Mouse (Mus musculus) kidney, postnatal 36 days (tissue): ENCODE data around the gene Arsg.

Source experiments
- DNase-seq, 2 experiments: peaks; one replicate each; pipeline ENCODE4 v3.0.0; 2021 to 2022; ENCODE audit warnings: mixed read lengths in 2 of 2

Arsg gene

DNA sequence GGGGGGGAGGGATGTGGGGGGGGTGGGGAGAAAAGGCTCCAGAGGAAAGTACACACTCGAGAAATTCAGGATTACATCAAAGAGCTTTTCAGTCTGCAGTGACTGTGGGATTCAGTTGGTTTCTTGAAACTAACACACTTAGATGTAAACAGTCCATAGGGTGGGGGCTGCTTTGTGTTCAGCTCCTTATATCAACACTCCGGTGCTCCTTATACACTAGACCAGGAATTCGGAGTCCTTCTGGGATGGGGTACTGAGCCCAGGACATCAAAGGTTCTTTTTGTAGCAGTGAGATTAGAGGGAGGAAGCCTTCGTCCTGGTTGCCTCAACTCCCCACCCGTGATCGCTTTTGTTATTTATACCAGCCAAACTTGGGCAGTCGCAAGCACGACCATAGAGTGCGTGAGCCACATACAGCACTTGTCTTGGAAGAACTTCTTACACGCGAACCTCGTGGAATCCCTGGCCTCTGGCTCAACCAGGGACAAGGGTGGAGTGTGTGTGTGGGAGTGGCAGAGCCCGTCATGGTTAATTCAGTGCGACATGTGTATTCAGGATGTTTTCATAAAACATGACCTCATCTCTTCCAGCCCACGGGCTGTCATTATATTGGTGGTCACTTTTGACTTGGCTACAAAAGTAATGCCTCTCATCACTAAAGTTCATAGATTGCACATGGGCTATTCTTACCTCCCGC is 73.3 kb downstream of the Arsg start:
- peak in 1 of 2 experiments; percentile 6 for DNase-seq

DNA sequence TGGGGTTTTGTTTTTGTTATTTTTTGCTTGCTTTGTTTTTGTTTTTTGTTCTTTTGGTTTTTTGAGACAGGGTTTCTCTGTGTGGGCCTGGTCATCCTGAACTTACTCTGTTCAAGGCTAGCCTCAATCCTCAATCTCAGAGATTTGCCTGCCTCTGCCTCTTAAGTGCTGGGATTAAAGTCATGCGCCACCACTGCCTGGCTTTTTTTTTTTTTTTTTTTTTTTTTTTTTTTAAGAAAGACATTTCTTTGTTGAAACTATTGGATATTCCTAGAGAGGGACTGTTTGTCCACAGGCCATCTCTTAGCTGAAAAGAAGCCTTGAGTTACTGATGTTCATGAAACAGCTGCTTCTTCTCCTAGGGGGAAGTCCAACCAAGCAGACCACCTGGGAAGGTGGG is 74.5 kb downstream of the Arsg start:
- no peak for DNase-seq

DNA sequence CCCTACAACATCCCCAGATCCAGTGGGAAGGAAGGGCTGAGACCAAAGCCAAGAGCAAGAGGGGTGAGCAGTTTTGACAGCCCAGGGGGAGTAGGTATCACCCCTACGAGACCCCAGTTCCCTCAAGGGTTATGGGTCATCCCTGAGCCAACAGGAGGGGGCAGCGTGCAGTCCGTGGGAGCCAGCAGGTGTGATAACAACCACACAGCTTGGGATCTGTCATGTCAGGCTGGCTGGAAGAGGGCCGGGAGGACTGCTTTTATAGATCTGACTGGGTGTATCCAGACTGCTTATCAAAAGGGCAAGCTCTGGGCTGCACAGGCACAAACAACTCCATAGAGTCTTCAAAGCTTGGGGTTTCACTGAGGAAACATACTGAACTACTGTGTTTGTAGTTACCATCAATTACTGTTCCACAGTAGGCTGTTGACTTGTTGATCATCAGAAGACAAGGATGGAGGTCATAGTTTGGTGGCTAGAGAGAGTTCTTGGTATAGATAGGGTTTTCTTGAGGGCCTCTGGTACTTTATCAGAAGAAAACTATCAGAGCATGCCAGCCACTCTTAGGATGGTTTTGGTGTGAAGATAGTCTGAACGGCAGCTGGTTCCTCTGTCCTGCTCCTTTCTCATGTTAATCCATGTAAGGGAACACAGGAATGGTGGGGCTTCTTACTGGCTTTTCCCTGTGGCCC is 76.6 kb downstream of the Arsg start:
- DNase-seq: no peak

GRCm38 (mm10) chr11:109553921-109554320 is 80.7 kb downstream of the Arsg start:
- no peak for DNase-seq

DNA sequence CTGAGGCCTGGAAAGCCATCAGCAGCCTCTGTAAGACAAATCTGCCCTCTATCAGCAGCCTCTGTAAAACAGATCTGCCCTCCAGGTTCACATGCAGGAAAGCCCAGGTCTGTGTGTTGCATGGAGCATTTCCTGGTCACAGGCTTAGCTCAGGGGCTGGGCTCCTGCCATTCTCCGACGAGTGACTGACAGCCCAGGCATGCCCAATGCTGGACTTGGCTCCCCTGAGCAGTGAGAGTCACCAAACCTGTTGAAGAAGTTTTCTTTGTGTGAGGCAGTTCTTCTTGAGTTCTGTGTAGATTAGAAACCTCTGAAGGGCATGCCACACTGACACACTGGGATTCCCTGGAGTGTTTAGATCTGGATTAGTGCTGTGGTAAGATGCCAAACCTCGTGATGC is 81.3 kb downstream of the Arsg start:
- DNase-seq: peak; percentile 22 to 27

DNA sequence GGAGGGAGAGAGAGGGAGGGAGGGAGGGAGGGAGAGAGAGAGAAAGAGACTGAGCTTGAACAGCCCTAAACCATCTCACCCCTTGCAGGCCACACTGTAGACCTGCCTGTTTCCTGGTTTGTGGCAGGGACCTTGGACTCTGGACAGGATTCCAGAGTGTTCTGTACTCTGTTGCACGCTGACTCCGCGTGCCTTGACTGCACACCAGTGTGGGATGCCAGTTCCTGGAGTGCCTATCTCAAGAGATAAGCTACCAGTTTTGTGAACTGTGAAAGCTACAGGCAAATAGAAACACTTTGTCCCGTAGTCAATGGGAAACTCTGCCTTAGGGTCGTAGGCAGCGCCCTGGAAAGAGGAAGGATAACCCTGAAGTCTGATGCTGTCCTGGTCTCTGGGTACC is 83.0 kb downstream of the Arsg start:
- DNase-seq: peak; percentile 78 to 82

DNA sequence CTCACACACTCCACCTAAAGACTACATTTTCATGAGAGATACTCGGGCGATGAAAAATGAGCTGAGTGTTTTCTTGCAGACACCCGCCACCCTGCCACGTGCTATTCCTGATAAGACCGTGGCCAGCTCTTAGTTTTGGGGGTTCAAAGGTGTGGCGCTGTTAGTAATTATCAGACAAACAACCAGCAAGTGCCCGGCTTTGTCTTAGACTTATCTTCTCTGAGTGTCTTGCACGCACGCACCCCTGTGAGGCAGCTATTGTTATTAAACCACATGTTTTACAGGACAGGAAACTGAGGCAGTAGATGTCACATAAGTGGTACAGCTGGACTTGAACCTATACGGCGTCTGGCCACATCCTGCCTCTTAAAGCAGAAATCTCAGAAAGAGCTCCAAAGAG is 84.2 kb downstream of the Arsg start:
- no peak for DNase-seq

GRCm38 (mm10) chr11:109559241-109559640 is 86.1 kb downstream of the Arsg start:
- DNase-seq: peak; percentile 41 to 56

DNA sequence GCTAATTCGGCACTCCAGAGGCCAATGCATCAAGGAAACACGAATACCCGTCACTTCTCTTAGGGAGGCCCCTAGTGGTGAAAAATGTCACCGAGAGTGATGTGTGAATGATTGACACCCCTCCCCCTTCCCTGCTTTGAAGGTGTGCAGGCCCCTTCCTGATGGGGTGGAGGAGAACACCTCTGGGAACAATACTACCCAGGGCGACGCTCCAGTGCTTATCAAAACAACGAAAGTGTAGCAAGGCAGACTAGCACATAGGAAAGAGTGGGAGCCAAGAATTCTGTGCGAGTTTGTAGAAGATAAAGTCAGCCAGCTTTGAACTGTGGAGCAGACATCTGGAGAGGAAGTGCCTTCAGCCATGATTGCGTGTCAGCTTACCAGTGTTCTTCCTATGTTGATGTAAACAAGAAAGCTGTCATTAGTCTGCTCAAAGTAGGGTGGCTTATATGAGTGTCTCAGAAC is 87.7 kb downstream of the Arsg start:
- DNase-seq: peak; percentile 58 to 74

DNA sequence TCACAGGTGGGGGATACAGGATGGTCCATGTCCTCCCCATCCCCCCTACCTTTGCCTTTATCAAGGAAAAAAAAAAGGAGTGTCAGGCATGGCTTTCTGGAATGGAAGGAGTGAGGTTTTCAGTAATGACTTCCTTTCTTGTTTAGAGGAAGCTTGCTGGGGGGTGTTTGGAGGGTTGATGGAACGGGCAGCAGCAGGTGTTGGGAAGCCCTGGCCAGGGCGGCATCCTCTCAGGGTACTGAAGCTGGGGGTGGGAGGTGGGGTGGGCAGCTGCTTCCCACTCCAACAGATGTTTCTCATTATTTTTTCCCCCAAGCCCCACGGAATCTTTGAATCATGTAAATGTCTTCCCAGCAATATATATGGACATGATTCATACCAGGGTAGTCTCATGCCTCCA is 88.3 kb downstream of the Arsg start:
- no peak for DNase-seq

DNA sequence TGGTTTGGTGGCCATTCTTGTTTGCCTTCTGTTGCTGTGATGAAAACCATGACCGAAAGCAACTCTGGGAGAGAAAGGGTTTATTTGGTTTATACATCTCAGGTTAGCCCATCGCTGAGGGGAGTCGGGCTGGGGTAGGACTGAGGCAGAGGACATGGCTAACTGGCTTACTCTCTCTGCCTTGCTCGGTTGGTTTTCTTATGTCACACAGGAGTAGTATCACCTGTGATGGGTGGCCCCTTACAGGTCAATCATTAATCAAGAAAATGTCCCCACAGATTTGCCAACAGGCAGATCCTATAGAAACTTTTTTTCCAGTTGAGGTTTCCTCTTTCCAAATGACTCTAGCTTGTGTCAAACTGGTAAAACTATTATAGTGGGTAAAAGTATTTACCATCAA is 90.5 kb downstream of the Arsg start:
- DNase-seq: no peak

DNA sequence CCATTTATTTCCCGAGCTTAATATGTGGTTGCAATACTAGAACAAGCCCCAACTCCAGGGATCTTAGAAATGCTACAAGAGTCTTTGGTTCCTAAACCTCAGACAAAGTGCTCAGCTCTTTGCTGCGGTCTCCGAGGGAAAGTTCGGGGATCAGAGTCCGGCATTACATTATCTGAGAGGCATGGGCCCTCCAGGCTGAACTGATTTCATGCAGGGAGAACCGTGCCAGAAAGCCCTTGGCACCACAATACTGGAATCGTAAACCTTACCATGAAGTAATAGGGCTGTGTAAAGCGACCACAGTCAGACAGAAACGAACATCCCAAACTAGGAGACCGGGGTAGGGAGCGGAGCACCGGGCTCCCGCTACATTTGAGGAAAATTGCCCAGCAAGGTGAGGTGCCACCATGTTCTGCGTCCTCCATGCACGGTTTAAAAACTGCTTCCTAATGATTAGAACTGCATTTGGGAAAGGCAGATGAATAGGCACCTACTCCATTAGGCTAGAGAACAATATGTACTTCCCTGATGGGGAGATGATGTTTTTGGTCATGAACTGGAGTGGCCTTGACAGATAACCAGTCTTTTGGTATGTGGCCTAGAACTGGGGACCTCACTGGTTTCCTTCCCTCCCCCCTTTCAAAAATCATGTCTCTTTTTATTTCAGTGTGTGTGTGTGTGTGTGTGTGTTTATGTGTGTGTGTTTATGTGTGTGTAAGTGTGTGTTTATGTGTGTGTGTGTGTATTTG is 91.5 kb downstream of the Arsg start:
- no peak for DNase-seq

DNA sequence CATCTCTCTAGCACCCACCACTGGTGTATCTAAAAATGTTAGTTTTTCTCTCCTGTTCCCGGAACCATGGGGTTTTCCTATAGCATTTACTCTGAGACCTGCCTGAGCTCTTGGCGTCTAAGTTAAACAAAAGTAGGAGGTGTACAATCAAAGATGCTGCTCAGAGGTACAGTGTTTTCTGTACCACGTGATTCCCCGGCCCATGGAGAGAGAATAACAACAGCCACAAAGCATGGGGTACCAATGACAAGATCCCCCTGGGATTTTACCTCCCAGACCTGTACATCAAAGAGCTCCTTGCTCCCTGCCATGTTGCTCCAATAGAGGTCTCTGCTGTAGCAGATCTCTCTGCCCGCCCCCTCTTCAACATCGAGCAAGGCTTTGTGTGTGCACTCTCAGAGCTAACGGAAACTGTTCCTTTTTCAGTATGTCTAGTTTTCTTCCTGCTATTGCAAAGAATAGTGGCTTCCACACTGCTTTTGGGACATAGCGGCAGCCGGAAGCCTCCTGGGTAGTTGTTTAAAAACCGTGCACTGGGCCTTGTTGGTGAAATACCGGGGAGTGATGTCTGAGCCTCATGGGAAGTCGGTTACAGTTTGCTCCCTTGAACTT is 95.9 kb downstream of the Arsg start:
- DNase-seq: no peak

DNA sequence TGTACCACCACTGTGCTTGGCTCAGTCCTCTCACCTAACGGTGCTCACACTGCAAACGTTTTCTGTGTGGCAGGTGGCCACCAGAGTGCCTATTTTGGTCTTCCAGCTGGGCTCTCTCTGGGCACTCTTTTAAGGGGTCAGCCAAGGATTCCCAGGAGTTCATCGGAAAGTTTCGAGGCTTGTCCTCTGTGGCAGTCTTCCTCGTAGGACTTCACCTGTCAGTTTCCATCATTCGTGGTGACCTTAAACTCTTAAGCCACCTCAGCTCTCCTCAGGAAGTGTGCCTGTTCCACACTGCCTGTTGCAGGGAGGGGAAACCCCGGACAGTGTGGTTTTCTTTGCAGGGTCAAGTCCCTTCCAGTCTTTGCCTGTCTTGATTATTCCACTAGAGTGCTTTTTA is 96.6 kb downstream of the Arsg start:
- DNase-seq: no peak

DNA sequence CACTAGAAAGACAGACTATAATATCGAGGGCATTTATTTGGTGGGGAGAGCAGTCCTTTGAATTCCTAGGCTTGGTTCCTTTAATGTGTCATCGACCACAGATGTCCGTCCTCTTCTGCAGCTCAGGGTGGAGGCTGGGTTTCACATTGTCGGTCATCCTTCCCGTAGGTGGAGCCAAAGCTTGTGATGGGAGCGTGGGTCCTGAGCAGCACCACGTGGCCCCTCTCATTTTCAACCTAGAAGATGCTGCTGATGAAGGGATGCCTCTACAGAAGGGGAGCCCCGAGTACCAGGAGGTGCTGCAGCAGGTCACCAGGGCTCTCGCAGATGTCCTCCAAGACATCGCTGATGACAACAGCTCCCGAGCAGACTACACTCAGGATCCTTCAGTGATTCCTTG is 98.9 kb downstream of the Arsg start:
- no peak for DNase-seq

DNA sequence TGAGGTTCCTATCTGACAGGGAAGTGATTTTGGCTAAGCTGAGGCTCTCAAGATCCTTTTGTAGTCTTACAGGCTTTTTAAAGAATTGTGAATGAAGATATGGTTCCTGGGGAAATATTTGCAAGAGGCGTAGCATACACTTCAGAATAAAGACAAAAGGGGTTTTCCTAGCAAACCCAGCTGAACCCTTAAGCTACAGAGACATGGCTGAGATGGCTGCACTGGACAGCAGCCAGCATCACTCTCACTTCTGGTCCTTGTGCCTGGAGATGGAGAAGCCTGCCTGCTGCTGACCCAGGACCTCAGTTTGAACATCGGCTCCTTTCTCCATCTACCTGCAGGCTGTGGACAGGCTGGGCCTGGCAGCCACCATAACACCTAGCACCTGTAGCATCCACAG is 101.4 kb downstream of the Arsg start:
- DNase-seq: no peak

- DNase-seq: no peak
Observed at GRCm38 (mm10) chr11:109575832-109576231, 102.7 kb downstream of the Arsg start.

DNA sequence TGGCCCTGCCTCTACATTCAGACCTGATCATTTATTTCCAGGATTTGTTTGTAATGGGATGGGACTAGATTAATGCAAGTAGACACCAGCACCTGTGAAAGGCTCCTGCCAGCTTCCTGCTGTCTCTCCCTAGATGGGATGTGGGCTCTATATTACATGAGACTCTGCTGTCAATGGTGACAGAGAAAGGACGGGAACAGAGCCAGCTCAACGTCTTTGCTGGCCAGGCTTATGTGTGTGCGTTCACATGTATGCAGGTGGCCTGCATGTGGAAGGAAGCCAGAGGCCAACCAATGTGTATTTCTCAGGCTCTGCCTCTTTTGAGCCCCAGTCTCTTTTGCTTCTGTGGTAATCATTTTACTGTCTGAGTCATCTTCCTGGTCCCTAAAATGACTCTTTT is 105.4 kb downstream of the Arsg start:
- DNase-seq: no peak

DNA sequence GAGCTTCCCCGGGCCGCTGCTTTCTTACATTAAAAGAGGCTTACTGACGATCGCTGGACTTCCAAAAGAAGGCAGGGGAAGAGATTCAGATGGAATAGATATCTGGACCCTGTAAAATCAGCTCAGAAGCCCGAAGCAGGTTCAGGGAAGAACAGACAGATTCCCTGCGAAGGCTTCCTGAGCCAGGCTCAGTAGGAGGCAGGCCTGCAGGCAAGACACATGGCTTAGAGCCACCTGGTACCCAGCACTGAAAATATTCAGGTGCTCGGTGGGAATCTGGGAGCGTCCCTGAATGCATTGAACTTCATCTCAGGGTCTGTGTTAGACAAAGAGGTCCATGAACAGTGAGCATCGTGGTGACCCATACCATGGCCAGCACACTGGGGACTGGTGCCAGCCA is 106.8 kb downstream of the Arsg start:
- no peak for DNase-seq

DNA sequence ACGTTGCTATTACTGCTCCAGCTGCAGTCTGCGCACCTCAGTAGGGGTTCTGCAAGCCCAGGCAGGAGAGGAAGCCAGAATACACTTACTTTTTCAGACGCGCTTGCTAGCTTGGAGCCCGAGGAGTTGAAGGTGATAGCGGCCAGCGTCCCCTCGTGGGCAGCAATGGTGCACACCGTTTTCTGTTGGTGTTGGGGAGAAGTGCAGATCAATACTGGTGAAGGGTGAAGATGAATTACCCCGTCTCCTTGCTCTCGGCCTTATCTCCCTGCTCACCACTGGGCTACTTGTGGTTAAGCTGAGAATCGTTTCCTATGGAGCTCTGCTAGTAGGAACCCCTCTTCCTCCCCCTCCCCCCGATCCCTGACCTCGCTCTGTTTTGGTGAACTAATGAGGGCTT is 110.8 kb downstream of the Arsg start:
- no peak for DNase-seq

- DNase-seq: peak; percentile 71 to 83
Observed at GRCm38 (mm10) chr11:109584843-109585713, 111.9 kb downstream of the Arsg start.

GRCm38 (mm10) chr11:109586424-109586823 is 113.2 kb downstream of the Arsg start:
- no peak for DNase-seq
